Mouse (Mus musculus): ENCODE results near the gene Mcat.
A peak's percentile ranks its signal among the peaks of the same experiment; 100 is the strongest.

Gene Mcat

DNA sequence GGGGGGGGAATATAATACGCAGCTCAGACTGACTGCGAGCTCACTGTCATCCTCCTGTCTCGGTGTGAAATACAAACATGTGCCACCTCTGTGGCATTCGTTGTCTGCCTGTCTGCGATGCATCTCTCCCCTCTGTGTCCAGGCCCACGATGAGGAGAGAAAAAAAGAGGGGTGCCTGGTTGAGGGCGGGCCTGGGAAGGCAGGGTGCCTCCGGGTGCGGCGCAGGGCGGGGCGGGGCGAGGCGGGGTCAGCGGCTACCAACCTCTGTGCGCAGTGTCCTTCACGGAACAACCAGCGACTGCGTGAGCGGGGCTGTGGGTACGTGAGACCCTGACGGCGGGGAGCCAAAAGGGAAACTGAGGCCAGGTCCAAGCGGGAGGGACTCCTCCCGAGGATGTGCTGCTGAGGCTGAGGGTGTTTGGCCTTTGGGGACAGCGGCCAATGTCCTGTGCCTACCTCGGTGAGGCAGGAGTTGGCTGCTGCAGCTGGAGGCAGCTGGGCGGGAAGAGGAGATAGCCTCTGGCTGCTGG, at the start of gene Mcat, which contains the start of gene Tspo:
Mcat (minus strand) TSS at position 461 of the 530 bp plus-strand sequence.
Tspo (plus strand) TSS at position 266 of the 530 bp plus-strand sequence.
- peak; percentile 63 to 71 for DNase-seq (ENCODE audit: low spot score in 2 of 2)

DNA sequence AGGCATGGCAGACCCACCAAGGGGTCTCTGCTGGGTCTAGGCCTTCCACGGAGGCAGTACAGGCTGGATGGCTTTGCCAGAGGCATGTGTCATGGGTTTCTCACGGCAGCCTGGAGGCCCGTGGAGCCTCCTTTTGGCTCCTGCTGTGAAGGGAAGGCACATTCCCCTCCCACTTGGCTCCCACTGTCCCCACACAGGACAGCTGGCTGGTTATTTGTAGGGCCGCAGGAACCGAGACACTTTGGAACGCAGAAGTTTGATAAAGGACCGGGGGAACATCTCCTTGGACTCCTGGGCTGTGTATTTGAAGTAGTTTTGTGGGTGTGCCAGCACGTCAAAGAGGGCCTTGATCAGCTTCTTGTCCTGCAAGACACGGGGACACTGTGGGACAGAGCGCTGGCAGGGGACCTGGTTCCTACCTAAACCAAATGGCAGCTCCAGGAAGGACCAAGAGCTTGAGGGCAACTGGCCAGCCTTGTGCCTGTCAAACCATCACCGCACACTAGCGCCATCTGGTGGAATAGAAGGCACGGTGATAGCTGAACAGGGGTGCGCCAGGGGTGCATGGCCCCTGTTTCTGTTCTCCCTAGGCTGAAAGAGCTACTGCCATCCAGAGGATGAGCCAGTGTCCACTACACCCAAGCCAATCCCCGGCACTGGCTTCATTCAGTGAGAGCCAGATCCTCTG, 43.7 kb upstream of the Mcat start:
- peak; percentile 56 to 85 for DNase-seq (ENCODE audit: low spot score in 2 of 2)

DNA sequence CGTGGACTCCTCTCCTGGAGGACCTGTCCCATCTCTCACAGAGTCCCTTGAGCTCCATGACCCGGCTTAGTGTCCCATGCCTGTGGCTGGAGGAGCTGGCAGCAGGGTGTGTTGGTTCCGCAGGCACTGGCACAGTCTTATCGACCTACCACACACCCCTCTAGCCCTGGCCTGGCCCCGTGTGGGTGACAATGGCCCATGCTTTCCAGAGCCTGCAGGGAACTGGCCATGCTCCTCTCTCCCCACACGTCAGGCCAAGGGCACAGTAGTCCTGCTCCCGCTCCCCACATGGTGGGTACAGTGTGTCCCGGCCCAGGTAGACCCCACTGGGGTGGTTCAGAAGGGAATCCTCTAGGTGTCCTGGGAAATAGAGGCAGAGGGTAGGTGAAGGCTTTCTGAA, 43.1 kb upstream of the Mcat start:
- DNase-seq (ENCODE audit: low spot score in 2 of 2): no peak

DNA sequence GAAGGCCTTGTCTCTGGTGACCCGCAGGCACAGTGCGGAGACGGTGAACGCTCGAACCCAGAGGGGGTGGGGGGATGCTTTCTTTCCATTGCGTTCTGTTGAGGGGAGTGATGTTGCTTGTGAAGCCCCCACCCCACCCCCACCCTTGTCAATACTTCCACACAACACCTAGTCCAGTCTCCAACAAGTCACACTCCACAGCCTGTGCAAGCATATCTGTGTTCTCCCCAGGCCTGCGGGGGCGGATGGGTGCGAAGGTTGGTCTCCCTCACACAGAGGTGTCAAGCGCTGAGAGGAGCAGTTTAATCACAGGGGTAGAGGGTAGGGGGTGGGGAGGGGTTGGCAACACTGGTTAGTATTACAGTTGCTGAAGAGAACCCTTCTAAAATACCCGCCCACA, 42.6 kb upstream of the Mcat start:
- no peak for DNase-seq (ENCODE audit: low spot score in 2 of 2)

DNA sequence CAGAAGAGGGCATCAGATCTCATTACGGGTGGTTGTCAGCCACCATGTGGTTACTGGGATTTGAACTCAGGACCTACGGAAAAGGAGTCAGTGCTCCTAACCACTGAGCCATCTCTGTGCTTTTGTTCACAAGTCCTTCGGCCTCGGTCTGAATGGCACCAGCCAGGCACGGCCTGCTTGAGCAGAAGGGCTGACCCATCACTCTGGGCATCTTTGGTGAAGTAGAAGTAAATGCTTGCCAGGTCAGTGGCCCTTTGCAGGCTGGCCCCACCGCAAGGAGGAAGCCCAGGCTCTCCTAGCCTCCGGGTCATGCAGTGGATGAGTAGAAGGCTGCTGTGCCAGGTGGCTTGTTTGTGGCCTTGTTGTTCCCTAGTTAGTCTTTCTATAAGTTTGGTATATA, 39.8 kb upstream of the Mcat start:
- DNase-seq (ENCODE audit: low spot score in 2 of 2): peak in 1 of 2 experiments; percentile 49

DNA sequence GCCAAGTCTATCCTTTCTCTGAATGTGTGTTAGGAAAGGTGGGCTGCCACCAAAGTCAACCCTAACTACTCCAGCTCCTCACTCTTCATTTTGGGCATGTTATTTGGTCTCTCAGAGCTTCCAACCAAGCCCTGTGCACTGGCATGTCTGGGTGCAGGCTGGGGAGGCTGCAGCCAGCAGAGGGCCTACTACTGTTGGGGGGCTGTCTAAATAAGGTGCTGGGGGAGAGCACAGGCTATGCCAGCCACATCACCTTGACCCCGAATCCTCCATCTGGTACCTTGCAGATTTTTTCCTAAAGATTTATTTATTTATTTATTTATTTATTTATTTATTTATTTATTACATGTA, 39.4 kb upstream of the Mcat start:
- DNase-seq (ENCODE audit: low spot score in 2 of 2): peak; percentile 59 to 71

DNA sequence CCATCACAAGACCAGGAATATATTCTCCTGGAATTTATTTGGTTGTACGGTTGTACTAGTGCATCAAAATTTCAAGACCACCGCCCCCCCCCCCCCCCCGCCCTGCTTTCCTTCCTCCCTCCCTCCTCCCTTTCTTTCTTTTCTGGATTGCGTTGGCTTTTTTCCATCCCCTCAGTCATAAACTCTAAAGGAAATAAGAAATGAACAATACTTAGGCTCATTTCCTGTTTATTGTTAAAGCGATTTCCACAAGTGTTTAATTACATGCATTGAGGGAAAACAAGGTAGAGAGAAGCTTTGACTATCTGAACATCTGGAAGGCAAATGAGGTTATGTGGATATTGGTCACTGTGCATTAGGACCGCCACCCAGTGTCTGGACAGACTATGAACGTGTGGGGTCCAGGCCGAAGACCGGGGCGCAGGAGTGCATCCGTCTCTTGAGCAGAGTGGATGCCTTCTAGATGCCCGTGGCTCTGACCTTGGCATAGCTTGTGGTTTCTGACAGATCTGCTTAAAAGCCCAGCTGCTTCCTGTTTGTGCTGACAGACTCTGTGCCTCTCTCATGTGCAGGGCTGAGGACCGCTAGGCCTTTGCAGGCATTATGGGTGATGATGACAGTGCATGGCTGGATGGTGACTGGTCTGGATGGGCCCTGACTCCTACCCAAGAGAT, 38.9 kb upstream of the Mcat start:
- peak; percentile 77 to 86 for DNase-seq (ENCODE audit: low spot score in 2 of 2)

DNA sequence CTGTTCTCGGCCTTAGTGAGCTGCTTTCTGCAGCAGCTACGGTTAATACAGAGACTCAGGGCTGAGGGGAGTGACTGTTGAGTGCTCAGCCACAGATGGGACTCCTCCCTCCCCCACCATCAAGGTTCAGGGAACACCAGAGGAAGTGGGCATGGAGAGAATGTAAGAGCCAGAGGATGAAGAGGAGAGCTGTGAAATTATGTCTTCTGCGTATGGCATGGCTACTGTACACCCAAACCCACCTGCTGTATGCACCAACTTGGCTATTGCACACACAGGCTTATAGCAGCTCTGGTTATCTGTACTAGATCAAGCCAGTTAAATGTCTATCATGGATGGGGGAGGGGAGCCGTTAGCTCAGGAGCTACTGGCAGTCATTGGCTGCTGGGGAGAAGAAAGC, 37.6 kb upstream of the Mcat start:
- DNase-seq (ENCODE audit: low spot score in 2 of 2): peak; percentile 59 to 61

DNA sequence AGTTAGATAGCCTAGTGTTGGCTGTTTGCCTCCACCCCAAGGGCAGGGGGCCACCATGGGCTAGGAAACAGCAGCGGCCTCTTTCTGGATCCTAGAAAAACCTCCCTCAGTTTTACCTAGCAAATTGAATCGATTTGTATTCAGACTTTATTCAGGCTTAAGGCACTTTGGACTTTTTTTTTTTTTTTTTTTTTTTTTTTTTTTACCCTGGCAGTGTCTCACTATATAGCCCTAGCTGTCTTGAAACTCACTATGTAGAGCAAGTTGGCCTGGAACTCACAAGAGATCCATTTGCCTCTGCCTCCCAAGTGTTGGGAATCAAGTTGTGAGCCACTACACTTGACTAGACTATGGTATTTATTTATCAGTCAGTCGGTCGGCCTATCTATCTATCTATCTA, 33.2 kb upstream of the Mcat start:
- no peak for DNase-seq (ENCODE audit: low spot score in 2 of 2)

DNA sequence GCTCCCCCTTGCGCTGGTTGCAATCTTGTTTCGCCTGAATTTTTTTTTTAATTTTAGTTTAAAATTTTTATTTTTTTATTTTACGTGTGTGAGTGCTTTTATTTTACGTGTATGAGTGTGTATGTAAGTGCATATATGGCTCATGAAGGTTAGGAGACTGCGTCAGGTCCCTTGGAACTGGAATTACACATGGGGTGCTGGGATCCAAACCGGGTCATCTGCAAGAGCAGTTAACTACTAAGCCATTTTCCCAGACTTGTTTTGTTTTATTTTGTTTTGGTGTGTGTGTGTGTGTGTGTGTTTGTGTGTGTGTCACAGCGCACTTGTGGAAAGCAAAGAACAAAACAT, 31.8 kb upstream of the Mcat start:
- no peak for DNase-seq (ENCODE audit: low spot score in 2 of 2)

DNA sequence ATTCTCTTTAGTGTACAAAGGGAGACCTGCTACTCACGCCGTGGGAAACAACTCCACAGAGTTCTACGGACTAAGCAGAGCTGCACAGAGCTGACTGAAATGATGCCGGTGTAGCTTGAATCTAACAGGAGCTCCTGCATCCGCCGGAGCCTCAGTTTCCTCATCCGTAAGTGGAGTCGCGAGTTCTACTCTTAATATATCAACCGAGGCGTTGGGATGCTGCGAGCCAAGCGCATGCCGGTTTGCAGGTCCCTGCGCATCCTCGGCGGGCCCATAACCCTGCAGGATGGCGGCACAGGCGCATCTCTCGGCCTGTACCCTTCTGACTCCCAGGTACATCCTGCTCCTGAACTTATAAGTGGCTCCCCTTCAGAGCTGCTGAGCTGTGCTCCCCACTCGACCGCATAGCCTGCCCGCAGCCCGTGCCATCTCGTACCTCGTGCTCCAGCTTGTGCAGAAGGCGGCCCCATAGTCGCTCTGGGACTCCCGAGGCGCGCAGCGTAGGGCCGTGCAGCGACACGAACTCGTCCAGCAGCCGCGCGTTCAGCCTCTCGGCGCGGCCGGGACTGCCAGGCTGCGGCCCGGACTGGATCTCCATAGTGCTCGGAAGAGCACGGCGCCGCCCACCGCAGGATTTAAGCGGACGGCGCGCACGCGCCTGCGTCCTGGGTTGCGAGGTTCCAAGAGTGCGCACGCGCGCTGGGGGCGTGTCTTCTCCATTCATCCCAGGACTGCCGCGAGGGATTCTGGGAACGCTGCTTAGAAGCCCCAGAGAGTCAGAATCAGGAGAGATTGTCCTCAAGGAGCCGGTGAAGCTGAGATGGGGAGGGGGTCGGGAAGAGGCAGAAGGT, 31.2 kb upstream of the Mcat start, which contains the start of gene Ttll12:
Ttll12 (minus strand) TSS at position 645 of the 851 bp plus-strand sequence.
- peak; percentile 83 to 89 for DNase-seq (ENCODE audit: low spot score in 2 of 2)

DNA sequence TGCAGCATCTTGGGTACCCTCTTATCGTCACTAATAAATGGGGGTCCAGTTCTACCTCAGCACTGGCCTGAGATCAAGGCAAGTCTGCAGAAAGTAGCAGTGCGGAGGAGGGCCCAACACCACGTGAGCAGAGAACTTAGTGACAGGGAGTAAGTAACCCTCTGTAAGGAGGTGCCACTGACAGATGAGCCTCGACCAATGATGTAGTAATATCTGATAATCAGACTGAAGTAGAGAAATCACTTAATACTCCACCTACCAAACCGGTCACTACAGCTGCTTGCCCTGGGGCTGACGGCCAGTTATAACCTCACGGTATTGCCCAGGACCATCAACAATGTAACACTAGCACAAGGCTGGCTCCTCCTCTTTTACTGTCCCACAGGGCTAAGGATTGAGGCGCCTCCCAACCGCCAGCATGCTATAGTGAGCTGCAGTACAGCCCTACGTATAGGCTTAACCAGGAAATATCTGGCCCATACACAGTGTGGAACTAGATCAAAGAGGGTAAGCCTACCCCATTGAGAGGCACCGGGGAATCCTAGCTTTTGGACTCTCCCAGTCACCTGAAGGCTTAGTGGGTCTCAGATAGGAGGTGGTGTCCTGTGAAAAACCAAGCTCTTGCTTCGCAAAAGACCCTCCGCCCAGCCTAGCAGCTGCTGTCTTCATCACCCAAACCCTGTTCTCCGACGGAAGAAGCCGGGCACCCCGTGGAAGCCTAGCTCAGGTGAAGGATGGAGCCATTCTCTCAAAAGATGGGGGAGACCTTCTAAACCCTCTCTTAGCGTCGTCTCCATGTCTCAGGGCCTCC, 30.3 kb upstream of the Mcat start:
- DNase-seq (ENCODE audit: low spot score in 2 of 2): no peak

DNA sequence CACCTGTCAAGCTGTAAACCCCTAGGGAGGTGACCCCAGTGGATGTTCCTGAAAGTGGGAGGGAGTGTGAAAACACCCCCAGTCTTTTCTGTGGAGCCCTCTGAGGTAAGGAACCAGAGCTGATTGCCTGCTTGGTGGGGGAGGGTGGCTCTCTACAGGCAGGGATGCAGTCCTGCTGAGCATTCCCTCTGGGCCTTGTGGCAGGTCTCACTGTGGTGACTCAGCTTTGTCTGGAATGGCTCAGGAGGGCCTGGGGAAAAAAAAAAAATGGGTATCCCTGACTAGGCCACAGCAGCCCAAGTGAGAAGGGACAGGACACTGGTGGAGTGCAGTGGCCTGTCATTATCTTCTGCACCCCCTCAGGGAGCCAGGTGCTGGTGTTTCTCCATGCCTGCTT, 29.6 kb upstream of the Mcat start:
- DNase-seq (ENCODE audit: low spot score in 2 of 2): no peak

DNA sequence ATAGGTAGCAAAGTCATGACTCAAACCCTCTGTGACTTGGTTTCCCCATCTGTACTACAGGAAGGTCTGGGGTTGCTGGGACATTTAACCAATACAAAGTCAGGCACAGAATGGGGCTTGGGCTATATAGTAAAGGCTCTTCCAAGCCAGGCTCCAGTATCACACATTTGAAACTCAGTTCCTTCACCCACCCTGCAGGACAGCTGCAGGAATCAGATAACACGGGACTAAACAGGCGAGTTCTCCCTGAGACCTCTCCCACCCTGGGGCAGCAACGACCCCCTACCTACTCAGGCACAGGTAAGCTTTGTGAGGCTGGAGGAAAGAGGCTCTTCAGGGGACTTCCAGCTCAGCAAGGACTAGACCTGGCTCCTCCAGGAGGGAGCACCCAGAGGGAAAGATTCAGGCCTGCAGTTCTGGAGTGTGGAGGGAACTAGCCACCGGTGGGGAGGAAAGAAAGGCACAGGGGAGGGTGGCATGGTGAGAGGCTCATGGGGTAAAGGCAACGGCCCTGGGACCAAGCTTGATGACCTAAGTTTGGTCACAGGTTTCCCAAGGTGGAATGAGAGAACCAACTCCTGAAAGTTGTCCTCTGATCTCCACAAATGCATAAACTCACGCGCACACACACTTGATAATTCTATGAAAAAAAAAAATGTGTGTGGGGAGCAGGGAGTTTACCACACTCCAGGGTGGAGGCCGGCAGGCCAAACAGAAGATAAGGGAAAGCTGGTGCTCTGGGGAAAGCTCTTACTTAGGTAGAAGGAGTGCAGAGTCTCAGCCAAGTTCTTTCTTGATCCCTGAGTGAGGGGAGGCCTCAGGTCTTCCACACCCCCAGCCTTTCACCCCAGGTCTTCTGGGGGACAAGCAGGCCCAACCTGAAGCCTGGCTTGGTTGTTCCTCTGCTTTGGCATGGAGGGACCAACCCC, 28.9 kb upstream of the Mcat start:
- DNase-seq (ENCODE audit: low spot score in 2 of 2): no peak

DNA sequence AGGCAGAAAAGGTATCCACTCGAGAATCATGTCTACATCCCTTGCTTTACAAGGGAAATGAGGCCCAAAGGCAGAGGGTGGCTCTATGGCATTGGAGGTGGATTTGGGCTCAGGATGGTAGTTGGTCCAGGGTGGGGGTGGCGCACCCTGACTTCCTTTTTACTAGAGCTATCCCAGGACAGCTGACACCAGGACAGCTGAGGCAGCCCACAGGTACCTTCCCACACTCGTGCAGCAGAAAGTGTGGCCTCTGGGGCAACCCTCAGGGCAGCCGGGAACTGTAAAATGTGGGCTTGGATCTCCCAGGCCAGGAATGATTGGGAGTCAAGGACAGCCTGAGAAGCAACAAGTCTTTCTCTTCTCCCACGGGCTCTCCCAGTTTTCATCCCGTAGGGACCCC, 28.2 kb upstream of the Mcat start:
- no peak for DNase-seq (ENCODE audit: low spot score in 2 of 2)

DNA sequence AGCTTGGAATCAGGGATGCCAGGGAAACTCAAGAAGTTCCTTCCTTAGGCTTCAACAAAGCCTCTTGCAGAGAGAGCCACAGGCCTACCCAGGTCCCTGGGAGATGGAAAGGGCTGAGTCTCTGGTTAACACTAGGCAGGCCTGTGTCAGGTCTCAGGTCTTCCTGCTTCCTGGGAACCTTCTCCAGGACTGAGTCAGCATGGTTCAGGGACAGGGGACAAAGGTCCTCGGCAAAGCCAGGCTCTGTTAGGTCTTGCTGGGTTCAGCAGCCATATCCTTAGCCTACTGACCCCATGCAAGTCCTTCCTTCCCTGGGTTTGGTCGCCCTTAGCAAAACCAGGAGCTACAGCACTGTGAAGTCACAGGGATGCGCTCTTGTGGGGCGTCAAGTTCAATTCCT, 27.3 kb upstream of the Mcat start:
- no peak for DNase-seq (ENCODE audit: low spot score in 2 of 2)

DNA sequence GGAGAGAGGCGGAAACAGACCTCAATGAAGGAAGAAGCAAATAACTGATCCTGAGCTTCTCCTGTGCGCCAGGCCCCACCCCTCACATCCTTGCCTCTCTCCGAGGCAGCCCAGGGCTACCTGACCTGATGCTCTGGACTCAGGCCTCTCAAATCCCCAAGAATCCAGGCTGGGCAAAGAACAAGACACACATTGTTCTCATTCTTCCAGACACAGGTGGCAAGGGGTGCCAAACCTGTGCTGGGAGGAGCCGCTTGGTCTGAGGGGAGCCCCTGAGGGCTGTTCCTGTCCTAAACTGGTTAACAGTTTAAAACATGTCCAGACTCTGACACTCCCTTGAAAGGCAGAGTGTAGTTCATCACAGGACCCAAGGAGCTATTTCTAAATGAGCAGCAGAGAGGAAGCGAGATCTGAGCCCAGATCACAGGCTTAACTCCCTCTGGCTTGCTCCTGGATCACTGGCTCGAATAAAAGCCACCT, 21.2 kb upstream of the Mcat start:
- no peak for DNase-seq (ENCODE audit: low spot score in 2 of 2)

DNA sequence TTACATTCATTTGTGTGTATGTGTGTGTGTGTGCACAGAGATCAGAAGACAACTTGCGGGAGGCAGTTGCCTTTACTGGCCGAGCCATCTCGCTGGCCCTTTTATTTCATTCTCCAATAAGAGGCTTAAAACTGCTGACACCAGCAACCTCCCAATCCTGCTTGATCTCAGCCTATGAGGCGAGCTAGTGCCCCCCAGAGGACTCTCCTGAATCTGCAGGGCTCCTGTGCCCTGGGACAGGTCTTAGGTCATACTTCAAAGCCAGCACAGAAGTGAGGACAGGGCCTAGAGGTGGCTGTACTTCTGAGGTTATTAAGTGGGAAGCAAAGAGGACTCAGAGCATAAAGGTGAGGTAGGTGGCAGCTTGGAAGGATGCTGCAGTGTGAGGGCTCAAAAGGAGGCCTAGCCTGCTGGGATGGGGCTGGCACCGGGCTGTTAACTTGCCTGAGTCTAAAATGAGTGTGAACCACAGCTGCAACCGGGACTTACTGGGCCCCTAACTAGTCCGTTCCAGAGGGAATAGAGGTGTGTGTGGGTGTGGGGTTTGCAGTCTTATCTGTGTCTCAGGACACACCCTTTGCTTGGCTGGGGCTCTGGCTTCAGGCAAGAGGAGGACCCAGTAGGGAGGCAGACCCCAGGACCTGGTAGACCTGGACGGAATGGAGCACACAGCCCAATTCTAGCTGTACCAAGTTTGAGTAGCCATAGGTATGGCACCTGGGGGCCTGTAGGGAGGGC, 20.0 kb upstream of the Mcat start:
- DNase-seq (ENCODE audit: low spot score in 2 of 2): peak in 1 of 2 experiments; percentile 54

DNA sequence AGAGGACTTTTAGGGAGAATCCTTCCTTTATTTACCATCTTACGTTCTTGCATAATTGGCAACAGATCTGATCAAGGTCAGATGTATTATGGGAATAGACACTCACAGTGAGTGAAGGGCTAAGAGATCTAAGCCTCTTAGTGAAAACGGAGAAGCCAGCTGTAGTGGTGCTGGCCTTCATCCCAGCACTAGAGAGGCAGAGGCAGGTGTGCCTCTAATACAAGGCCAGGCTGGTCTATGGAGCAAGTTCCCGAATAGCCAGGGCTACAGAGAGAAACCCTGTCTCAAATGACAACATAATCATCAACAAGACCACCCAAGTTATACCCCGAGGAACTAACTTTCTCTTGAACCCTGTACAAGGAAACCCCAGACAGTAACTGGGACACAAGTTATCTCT, 19.3 kb upstream of the Mcat start:
- DNase-seq (ENCODE audit: low spot score in 2 of 2): no peak

DNA sequence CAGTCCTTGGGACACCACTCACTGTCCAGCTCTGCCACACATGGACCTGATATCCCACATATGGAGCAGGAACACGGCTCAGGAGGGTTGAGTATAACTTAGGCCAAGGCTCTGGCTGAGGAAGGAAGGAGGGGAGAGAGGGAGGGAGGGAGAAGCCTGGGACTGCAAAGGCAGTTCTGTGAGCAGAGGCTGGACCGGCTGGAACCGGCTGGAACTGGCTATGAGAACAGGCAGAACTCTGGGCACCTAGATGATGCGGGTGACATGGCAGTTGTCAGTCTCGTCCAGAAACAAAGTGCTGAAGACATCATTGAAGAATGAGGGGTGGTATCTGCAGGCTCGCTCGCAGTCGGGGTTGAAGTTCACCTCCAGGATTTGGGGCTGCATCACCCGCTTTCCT, 13.1 kb upstream of the Mcat start:
- no peak for DNase-seq (ENCODE audit: low spot score in 2 of 2)
